Mouse (Mus musculus): ENCODE data around the gene Prkci. TPM values are rescaled to one million over a fixed set of nuclear protein-coding genes. Genes with fewer than 3 reads are reported as not detected.

Gene Prkci
- polyA plus RNA-seq, 1 experiment from 2014 or later: 33.1 TPM

DNA sequence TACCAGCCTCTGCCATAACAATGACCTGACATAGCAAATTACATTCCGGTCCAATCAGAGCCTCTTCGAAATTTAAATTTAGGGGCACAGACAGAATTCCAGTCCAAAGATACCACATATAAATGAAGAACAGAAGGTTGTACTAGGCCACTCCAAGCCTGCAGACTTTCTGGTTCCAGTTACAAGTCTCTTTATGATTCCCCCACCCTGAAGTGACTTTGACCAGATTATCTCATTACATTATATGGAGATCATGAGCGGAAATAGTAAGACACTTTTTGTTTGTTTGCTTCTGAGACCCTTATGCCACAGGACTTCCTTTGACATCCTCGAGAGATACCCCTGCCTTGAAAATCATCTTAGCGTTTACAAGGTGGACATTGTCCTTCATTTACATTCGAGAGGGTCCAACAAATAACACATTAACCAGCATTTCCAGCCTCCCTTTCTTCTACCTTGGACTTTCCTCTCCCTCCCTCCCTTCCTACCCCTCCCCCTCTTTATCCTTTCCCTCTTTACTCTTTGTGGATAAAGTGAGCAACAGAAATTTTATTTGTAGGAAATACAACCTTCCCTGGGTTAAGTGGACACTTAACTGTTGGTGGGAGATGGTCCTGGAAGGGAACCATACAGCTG lies 81.6 kb downstream of the Prkci start:
- Histone ChIP-seq H3K4me1 (no peaks in the 10 kb centered on the region), H3K36me3 (no peaks in the 10 kb centered on the region), H3K9me3 (no peaks in the 10 kb centered on the region), H3K9ac (replicated peaks) (no peak overlapping the region), H3K4me2 (replicated peaks) (no peak overlapping the region), H3K27me3 (no peaks in the 10 kb centered on the region), H3K27ac (replicated peaks) (no peak overlapping the region), H3K4me3 (no peak overlapping the region)
- ATAC-seq (ENCODE audit: low FRiP score, low read depth): no peak
- 87% methylated on average over 6 of the region's 6 CpGs for WGBS

- Histone ChIP-seq H3K27me3 (no peaks in the 10 kb centered on the region), H3K4me3 (no peak overlapping the region), H3K36me3 (no peaks in the 10 kb centered on the region), H3K4me2 (replicated peaks) (no peak overlapping the region), H3K9ac (replicated peaks) (no peak overlapping the region), H3K27ac (replicated peaks) (no peak overlapping the region), H3K9me3 (no peaks in the 10 kb centered on the region), H3K4me1 (peaks cover 8% of the 10 kb centered on the region; the same call in 1 of the 2 replicates)
- ATAC-seq (ENCODE audit: low FRiP score, low read depth): no peak
- 71% methylated on average over 10 of the region's 10 CpGs for WGBS
These were observed 83.9 kb downstream of the Prkci start for GRCm38 (mm10) chr3:31079450-31079849.

GRCm38 (mm10) chr3:31080791-31081502 lies 85.4 kb downstream of the Prkci start:
- 87% methylated on average over 10 of the region's 10 CpGs for WGBS
- Histone ChIP-seq H3K27ac (replicated peaks) (no peak overlapping the region), H3K36me3 (no peaks in the 10 kb centered on the region), H3K4me1 (peaks cover 8% of the 10 kb centered on the region; the same call in 1 of the 2 replicates), H3K9ac (replicated peaks) (no peak overlapping the region), H3K27me3 (peaks cover 4% of the 10 kb centered on the region; the same call in 1 of the 2 replicates), H3K4me2 (replicated peaks) (no peak overlapping the region), H3K9me3 (no peaks in the 10 kb centered on the region), H3K4me3 (no peak overlapping the region)
- no peak for ATAC-seq (ENCODE audit: low FRiP score, low read depth)

GRCm38 (mm10) chr3:31082838-31083506 lies 87.4 kb downstream of the Prkci start:
- Histone ChIP-seq H3K4me1 (peaks cover 8% of the 10 kb centered on the region; the same call in 1 of the 2 replicates), H3K4me2 (replicated peaks) (no peak overlapping the region), H3K27ac (replicated peaks) (no peak overlapping the region), H3K36me3 (no peaks in the 10 kb centered on the region), H3K9me3 (no peaks in the 10 kb centered on the region), H3K4me3 (no peak overlapping the region), H3K9ac (replicated peaks) (no peak overlapping the region), H3K27me3 (peaks cover 4% of the 10 kb centered on the region; the same call in 1 of the 2 replicates)
- ATAC-seq (ENCODE audit: low FRiP score, low read depth): no peak
- WGBS: 92% methylated on average over 12 of the region's 13 CpGs

GRCm38 (mm10) chr3:31083507-31084245 lies 88.1 kb downstream of the Prkci start:
- H3K4me2 ChIP-seq (replicated peaks): no peak overlapping the region
- peaks cover 4% of the 10 kb centered on the region; the same call in 1 of the 2 replicates for H3K27me3 ChIP-seq
- peaks cover 8% of the 10 kb centered on the region for H3K4me1 ChIP-seq
- ATAC-seq (ENCODE audit: low FRiP score, low read depth): no peak
- no peaks in the 10 kb centered on the region for H3K36me3 ChIP-seq
- H3K4me3 ChIP-seq: no peak overlapping the region
- H3K9me3 ChIP-seq: no peaks in the 10 kb centered on the region
- 60% methylated on average over 12 of the region's 12 CpGs for WGBS
- H3K27ac ChIP-seq (replicated peaks): no peak overlapping the region
- no peak overlapping the region for H3K9ac ChIP-seq (replicated peaks)

- Histone ChIP-seq H3K4me3 (no peak overlapping the region), H3K4me2 (replicated peaks) (no peak overlapping the region), H3K36me3 (no peaks in the 10 kb centered on the region), H3K27me3 (peaks cover 4% of the 10 kb centered on the region; the same call in 1 of the 2 replicates), H3K27ac (replicated peaks) (no peak overlapping the region), H3K4me1 (peaks cover 15% of the 10 kb centered on the region), H3K9me3 (no peaks in the 10 kb centered on the region), H3K9ac (replicated peaks) (no peak overlapping the region)
- WGBS: 94% methylated on average over 3 of the region's 3 CpGs
- ATAC-seq (ENCODE audit: low FRiP score, low read depth): no peak
These were observed 89.5 kb downstream of the Prkci start for GRCm38 (mm10) chr3:31085000-31085399.

DNA sequence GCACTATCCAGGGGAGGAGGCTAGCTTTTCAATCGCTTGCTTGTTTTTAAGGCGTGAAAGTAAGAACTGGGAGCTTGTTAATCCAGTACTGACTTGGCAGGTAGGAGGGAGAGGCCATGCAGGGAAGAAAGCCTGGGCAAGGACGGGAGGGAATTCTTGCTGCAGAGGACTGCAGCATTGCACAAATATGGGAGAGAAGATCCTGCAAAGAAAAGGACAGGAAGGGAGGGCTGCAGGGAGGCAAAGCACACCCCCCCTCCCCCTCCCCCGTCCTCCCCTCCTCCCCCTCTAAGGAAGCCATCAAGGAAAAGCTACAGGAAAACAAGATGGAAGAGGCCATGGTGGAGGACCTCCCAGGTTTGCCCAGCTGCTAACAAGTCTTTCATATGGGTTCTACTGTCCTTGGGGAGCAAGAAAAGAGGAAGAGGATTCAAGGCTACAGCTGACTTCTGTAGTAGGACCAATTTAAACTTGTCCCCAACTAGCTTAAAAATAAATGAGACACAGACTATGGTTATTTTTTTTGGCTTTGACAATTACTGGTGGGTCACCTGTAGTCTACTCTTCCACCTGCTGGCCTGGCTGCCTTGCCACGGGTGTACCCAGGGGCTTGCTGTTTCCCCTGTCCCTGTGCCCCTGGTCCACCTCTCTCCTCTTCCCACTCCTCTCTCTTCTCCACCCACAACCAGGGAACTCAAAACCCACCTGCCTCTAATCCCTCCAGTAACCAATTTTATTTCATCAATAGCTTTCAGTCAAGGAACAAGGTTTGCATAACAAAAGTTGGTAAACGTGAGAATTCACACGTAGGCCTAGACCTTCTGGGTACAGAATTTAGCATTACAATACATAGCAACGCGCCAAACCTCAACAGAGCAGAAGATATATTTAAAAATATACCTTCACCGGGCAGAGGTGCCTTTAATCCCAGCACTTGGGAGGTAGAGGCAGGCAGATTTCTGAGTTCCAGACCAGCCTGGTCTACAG lies 93.5 kb downstream of the Prkci start:
- 26% methylated on average over 9 of the region's 10 CpGs for WGBS
- no peak for ATAC-seq (ENCODE audit: low FRiP score, low read depth)
- H3K9ac ChIP-seq (replicated peaks): no peak overlapping the region

GRCm38 (mm10) chr3:31089956-31090355 lies 94.4 kb downstream of the Prkci start:
- no peak overlapping the region for H3K4me3 ChIP-seq
- ATAC-seq (ENCODE audit: low FRiP score, low read depth): no peak
- H3K27ac ChIP-seq (replicated peaks): no peak overlapping the region
- 74% methylated on average over 7 of the region's 7 CpGs for WGBS
- H3K27me3 ChIP-seq: peaks cover 4% of the 10 kb centered on the region; the same call in 1 of the 2 replicates
- H3K36me3 ChIP-seq: no peaks in the 10 kb centered on the region
- peaks cover 10% of the 10 kb centered on the region; the same call in 1 of the 2 replicates for H3K4me1 ChIP-seq
- no peaks in the 10 kb centered on the region for H3K9me3 ChIP-seq
- no peak overlapping the region for H3K4me2 ChIP-seq (replicated peaks)
- no peak overlapping the region for H3K9ac ChIP-seq (replicated peaks)

More for the DNA sequence above, 93.5 kb downstream of the Prkci start:
- H3K4me2 ChIP-seq (replicated peaks): no peak overlapping the region
- peaks cover 10% of the 10 kb centered on the region; the same call in 1 of the 2 replicates for H3K4me1 ChIP-seq
- no peaks in the 10 kb centered on the region for H3K36me3 ChIP-seq
- no peak overlapping the region for H3K27ac ChIP-seq (replicated peaks)
- H3K27me3 ChIP-seq: peaks cover 4% of the 10 kb centered on the region; the same call in 1 of the 2 replicates
- H3K4me3 ChIP-seq: no peak overlapping the region
- H3K9me3 ChIP-seq: no peaks in the 10 kb centered on the region

- ATAC-seq (ENCODE audit: low FRiP score, low read depth): peak; percentile 31
- Histone ChIP-seq H3K9ac (replicated peaks) (no peak overlapping the region; the same call in 1 of the 2 replicates), H3K4me3 (peak overlapping the region; percentile 98), H3K27me3 (no peaks in the 10 kb centered on the region), H3K36me3 (0 out of 2 replicates have a peak, but pooled peaks cover 10% of the 10 kb centered on the region), H3K27ac (replicated peaks) (peak overlapping the region; percentile 100), H3K4me2 (replicated peaks) (peak overlapping the region; percentile 75), H3K4me1 (peaks cover 27% of the 10 kb centered on the region), H3K9me3 (no peaks in the 10 kb centered on the region)
- WGBS: 3% methylated on average over 13 of the region's 13 CpGs
These were observed 97.6 kb downstream of the Prkci start for GRCm38 (mm10) chr3:31093196-31093595.

- Histone ChIP-seq H3K36me3 (0 out of 2 replicates have a peak, but pooled peaks cover 10% of the 10 kb centered on the region), H3K4me2 (replicated peaks) (peak overlapping the region; percentile 75), H3K4me3 (peak overlapping the region; percentile 98), H3K9ac (replicated peaks) (peak overlapping the region; percentile 96), H3K4me1 (peaks cover 30% of the 10 kb centered on the region), H3K27me3 (no peaks in the 10 kb centered on the region), H3K27ac (replicated peaks) (peak overlapping the region; percentile 100), H3K9me3 (no peaks in the 10 kb centered on the region)
- ATAC-seq (ENCODE audit: low FRiP score, low read depth): peak; percentile 47
- WGBS: under 1% methylated on average over 45 of the region's 58 CpGs
These were observed 98.2 kb downstream of the Prkci start for GRCm38 (mm10) chr3:31093627-31094351.
